Mouse (Mus musculus) liver, postnatal 0 days (tissue): ENCODE results near the gene Hps4. TPM values are rescaled to one million over a fixed set of nuclear protein-coding genes. Genes with fewer than 3 reads are reported as not detected.

Source experiments
- ATAC-seq: fragments of 200-750 bp; cut with Nextera tagmentation; 2 replicates; pipeline ENCODE4 v1.8.0; 2017; ENCODE audit warnings: mild to moderate bottlenecking, moderate library complexity
- DNase-seq: peaks from one replicate; pipeline ENCODE4 v3.0.0-alpha.2; 2016
- H3K27ac ChIP-seq: fragments of 300-500 bp; sonication (generic); 2 replicates; pipeline ENCODE4 v1.5.1; 2014; ENCODE audit warnings: antibody characterized with exemption, moderate library complexity, mild to moderate bottlenecking, low read depth
- H3K27me3 ChIP-seq: fragments of 300-500 bp; sonication (generic); 2 replicates; pipeline ENCODE4 v1.6.1; 2014; ENCODE audit warnings: low read length, control low read depth, mixed read lengths; ENCODE audit not compliant: insufficient read depth
- H3K36me3 ChIP-seq: fragments of 300-500 bp; sonication (generic); replicated peaks from 2 replicates; pipeline ENCODE4 v1.6.1; 2014; ENCODE audit warnings: mild to moderate bottlenecking, control low read depth, low read length, moderate library complexity, mixed read lengths; ENCODE audit not compliant: insufficient read depth
- H3K4me1 ChIP-seq: fragments of 300-500 bp; sonication (generic); 2 replicates; pipeline ENCODE4 v1.6.1; 2014; ENCODE audit warnings: antibody characterized with exemption, mild to moderate bottlenecking, control low read depth; ENCODE audit not compliant: insufficient read depth
- H3K4me2 ChIP-seq: fragments of 300-500 bp; sonication (generic); 2 replicates; pipeline ENCODE4 v1.6.1; 2014; ENCODE audit warnings: low read depth, mild to moderate bottlenecking, low read length, moderate library complexity, mixed read lengths
- H3K4me3 ChIP-seq: fragments of 300-500 bp; sonication (generic); 2 replicates; pipeline ENCODE4 v1.5.1; 2014; ENCODE audit warnings: low read depth, low read length
- H3K9ac ChIP-seq: fragments of 300-500 bp; sonication (generic); replicated peaks from 2 replicates; pipeline ENCODE4 v1.6.1; 2014; ENCODE audit warnings: mild to moderate bottlenecking, moderate library complexity
- H3K9me3 ChIP-seq: fragments of 300-500 bp; sonication (generic); 2 replicates; pipeline ENCODE4 v1.6.1; 2016; ENCODE audit warnings: mild to moderate bottlenecking, control low read depth, low read length, mixed read lengths
- CTCF ChIP-seq: sonication (generic); IDR thresholded peaks from 2 replicates; pipeline ENCODE4 v1.5.1; 2016; ENCODE audit warnings: antibody characterized with exemption, low read depth
- EP300 ChIP-seq: IDR thresholded peaks from 2 replicates; pipeline ENCODE4 v1.6.1; 2016; ENCODE audit warnings: antibody characterized with exemption, low read depth, mild to moderate bottlenecking
- WGBS: fragments of 180-500 bp; shearing (Covaris S2); extraction: QIAGEN DNeasy Blood & Tissue Kit; methylation state at CpG from one replicate; pipeline ENCODE4 v1.1.7; 2014; ENCODE audit not compliant: insufficient replicate concordance; 5-methylcytosine and 5-hydroxymethylcytosine counted together
- polyA plus RNA-seq: library from polyadenylated mRNA; unstranded; fragments of >200 nt; fragmentation: Nextera tagmentation; extraction: Ambion mirVana; gene quantifications from 2 replicates; pipeline ENCODE4 v1.2.1, GENCODE M21; 2015

Hps4 gene
- 11.5 and 12.5 TPM in 2 replicates for polyA plus RNA-seq

GRCm38 (mm10) chr5:112342463-112343204, at the start of gene Hps4, which contains the start of gene Srrd:
TSS of gene Hps4 (plus strand) at chr5:112343083.
TSS of gene Srrd (minus strand) at chr5:112343040.
- no peaks in the 10 kb centered on the region for H3K27me3 ChIP-seq
- ATAC-seq (peak; percentile 72), DNase-seq (peak; percentile 90)
- H3K4me2 ChIP-seq, result peak within 1 kb of the TSS; percentile 85
- H3K36me3 ChIP-seq, result peaks cover 21% of the 10 kb centered on the region
- H3K4me1 ChIP-seq, result peaks cover 20% of the 10 kb centered on the region
- TF ChIP-seq EP300 (no peak), CTCF (peak; percentile 6; the same call in 1 of the 2 replicates)
- H3K9me3 ChIP-seq, result no peaks in the 10 kb centered on the region
- peak within 1 kb of the TSS; percentile 94 for H3K4me3 ChIP-seq
- H3K9ac ChIP-seq, result peak within 1 kb of the TSS; percentile 82
- H3K27ac ChIP-seq, result peak within 1 kb of the TSS; percentile 90
- 2% methylated on average over 56 of the region's 64 CpGs for WGBS

GRCm38 (mm10) chr5:112293800-112294199, 49.1 kb upstream of the Hps4 start:
- DNase-seq, result no peak
- H3K27me3 ChIP-seq, result no peaks in the 10 kb centered on the region
- no peak overlapping the region; the same call in 1 of the 2 replicates for H3K9ac ChIP-seq
- no peaks in the 10 kb centered on the region; the same call in 1 of the 2 replicates for H3K36me3 ChIP-seq
- WGBS, result 60% methylated on average over 2 of the region's 2 CpGs
- TF ChIP-seq EP300 (no peak), CTCF (no peak)
- no peaks in the 10 kb centered on the region for H3K9me3 ChIP-seq
- no peak for ATAC-seq
- H3K4me1 ChIP-seq, result peaks cover 94% of the 10 kb centered on the region
- no peak overlapping the region for H3K4me3 ChIP-seq
- no peak overlapping the region for H3K4me2 ChIP-seq
- H3K27ac ChIP-seq, result peak overlapping the region; percentile 39

- peaks cover 96% of the 10 kb centered on the region for H3K4me1 ChIP-seq
- H3K27ac ChIP-seq, result peak overlapping the region; percentile 36
- no peaks in the 10 kb centered on the region for H3K27me3 ChIP-seq
- no peaks in the 10 kb centered on the region for H3K9me3 ChIP-seq
- no peak overlapping the region for H3K9ac ChIP-seq
- 66% methylated on average over 4 of the region's 4 CpGs for WGBS
- no peak overlapping the region for H3K4me3 ChIP-seq
- DNase-seq (peak; percentile 33), ATAC-seq (no peak)
- no peaks in the 10 kb centered on the region; the same call in 1 of the 2 replicates for H3K36me3 ChIP-seq
- no peak overlapping the region for H3K4me2 ChIP-seq
- no peak for TF ChIP-seq EP300
- TF ChIP-seq CTCF, result no peak
Observed at GRCm38 (mm10) chr5:112294696-112295095, 48.2 kb upstream of the Hps4 start.

- Histone ChIP-seq H3K4me1 (peaks cover 95% of the 10 kb centered on the region), H3K27ac (peak overlapping the region; percentile 36), H3K27me3 (no peaks in the 10 kb centered on the region), H3K4me3 (no peak overlapping the region), H3K9me3 (no peaks in the 10 kb centered on the region), H3K9ac (no peak overlapping the region), H3K36me3 (no peaks in the 10 kb centered on the region; the same call in 1 of the 2 replicates), H3K4me2 (no peak overlapping the region)
- ATAC-seq (no peak), DNase-seq (peak; percentile 17)
- no peak for TF ChIP-seq EP300
- TF ChIP-seq CTCF, result no peak
- 46% methylated on average over 8 of the region's 8 CpGs for WGBS
Observed at GRCm38 (mm10) chr5:112295162-112295561, 47.7 kb upstream of the Hps4 start.

GRCm38 (mm10) chr5:112295564-112295963, 47.3 kb upstream of the Hps4 start:
- H3K4me2 ChIP-seq, result no peak overlapping the region
- peak; percentile 15 for DNase-seq

GRCm38 (mm10) chr5:112296404-112297181, 46.3 kb upstream of the Hps4 start:
- no peaks in the 10 kb centered on the region for H3K27me3 ChIP-seq
- H3K9me3 ChIP-seq, result no peaks in the 10 kb centered on the region
- no peak overlapping the region for H3K4me3 ChIP-seq
- peak; percentile 67 for DNase-seq
- ATAC-seq, result peak; percentile 70
- peak overlapping the region; percentile 71 for H3K27ac ChIP-seq
- TF ChIP-seq EP300 (0 out of 2 replicates have a peak, but pooled peaks have one; percentile 25), CTCF (no peak)
- no peaks in the 10 kb centered on the region; the same call in 1 of the 2 replicates for H3K36me3 ChIP-seq
- H3K4me1 ChIP-seq, result peaks cover 95% of the 10 kb centered on the region
- 41% methylated on average over 6 of the region's 6 CpGs for WGBS
- peak overlapping the region; percentile 38; the same call in 1 of the 2 replicates for H3K9ac ChIP-seq
- H3K4me2 ChIP-seq, result peak overlapping the region; percentile 45

More at GRCm38 (mm10) chr5:112295564-112295963, 47.3 kb upstream of the Hps4 start:
- H3K4me3 ChIP-seq, result no peak overlapping the region
- no peak overlapping the region for H3K9ac ChIP-seq
- 66% methylated on average over 8 of the region's 8 CpGs for WGBS
- H3K36me3 ChIP-seq, result no peaks in the 10 kb centered on the region; the same call in 1 of the 2 replicates
- peaks cover 97% of the 10 kb centered on the region for H3K4me1 ChIP-seq
- H3K27ac ChIP-seq, result 0 out of 2 replicates have a peak overlapping the region, but pooled peaks have one; percentile 71
- no peak for ATAC-seq
- no peaks in the 10 kb centered on the region for H3K9me3 ChIP-seq
- TF ChIP-seq EP300 (no peak), CTCF (no peak)
- no peaks in the 10 kb centered on the region for H3K27me3 ChIP-seq
